In genomic region chrX:141363331-141363730, GRCm38 (mm10) we compare ENCODE assay signal across 12 mouse cellular contexts.
DNase-seq lines count a peak whose midpoint lies in the region; TF ChIP-seq lines count a peak whose summit lies in the region.
"Had no signal": no experiment of that assay in that cellular context is flagged by ENCODE, and none has a peak within 500 bp of the region (broad histone marks: within the 10 kb centered on the region; RNA-seq: fewer than 3 reads in every experiment).

No protein-coding gene starts in this region.

- no peak for TF ChIP-seq CTCF in C2C12 (IDR thresholded peaks at IDR 0.05; ENCODE audit: control insufficient read depth, insufficient read depth, insufficient read length)
- no peak for TF ChIP-seq CTCF in embryonic fibroblast, embryonic 13.5 days (IDR thresholded peaks at IDR 0.05; ENCODE audit: borderline replicate concordance, insufficient read depth, low read length)

- no peaks in the 10 kb centered on the region for H3K36me3 ChIP-seq in C2C12 (ENCODE audit: control insufficient read depth, insufficient read depth)
- H3K36me3 ChIP-seq in midbrain, embryonic 10.5 days: no peaks in the 10 kb centered on the region
- H3K36me3 ChIP-seq: intestine, embryonic 15.5 days; liver, embryonic 13.5 days had no signal

- H3K79me2 ChIP-seq in C2C12 (ENCODE audit: control insufficient read depth, insufficient read depth): no peaks in the 10 kb centered on the region

- H3K4me1 ChIP-seq in embryonic fibroblast, embryonic 13.5 days (ENCODE audit: control insufficient read depth, insufficient read depth, low read length): no peaks in the 10 kb centered on the region
- no peaks in the 10 kb centered on the region for H3K4me1 ChIP-seq in midbrain, embryonic 10.5 days
- H3K4me1 ChIP-seq: intestine, embryonic 15.5 days; liver, embryonic 13.5 days had no signal

- no peaks in the 10 kb centered on the region for H3K27me3 ChIP-seq in C2C12 (ENCODE audit: control insufficient read depth, insufficient read depth, insufficient read length)
- peaks cover 90% of the 10 kb centered on the region for H3K27me3 ChIP-seq in midbrain, embryonic 10.5 days (ENCODE audit: low read depth, poor library complexity, severe bottlenecking)
- H3K27me3 ChIP-seq: intestine, embryonic 15.5 days; liver, embryonic 13.5 days had no signal

- H3K4me3 ChIP-seq in C2C12 (ENCODE audit: insufficient read depth, poor library complexity, severe bottlenecking): no peak overlapping the region
- H3K4me3 ChIP-seq in embryonic fibroblast, embryonic 13.5 days (ENCODE audit: insufficient read depth, low read length): no peak overlapping the region
- H3K4me3 ChIP-seq in midbrain, embryonic 10.5 days: no peak overlapping the region
- H3K4me3 ChIP-seq: intestine, embryonic 15.5 days; liver, embryonic 13.5 days had no signal

- no peak overlapping the region for H3ac ChIP-seq in C2C12 (ENCODE audit: control insufficient read depth, insufficient read length, low read depth)

- DNase-seq in gastrocnemius, adult 18-20 months (ENCODE audit: low spot score): peak; percentile 8
- DNase-seq in gastrocnemius, postnatal 10 days: no peak
- peak; percentile 11 for DNase-seq in heart, postnatal 4 days
- no peak for DNase-seq in midbrain, embryonic 10.5 days (ENCODE audit: low spot score)
- DNase-seq in cerebellum, adult 8-10 months: no peak
- no peak for DNase-seq in left cerebral cortex, postnatal 4 days
- DNase-seq: kidney, postnatal 4 days; liver, embryonic 13.5 days; retina, postnatal 1 day had no signal

- H3K79me3 ChIP-seq in C2C12 (ENCODE audit: low read depth): no peaks in the 10 kb centered on the region

- no peaks in the 10 kb centered on the region for H3K9me3 ChIP-seq in midbrain, embryonic 10.5 days (replicated peaks)
- H3K9me3 ChIP-seq: intestine, embryonic 15.5 days; liver, embryonic 13.5 days had no signal

- H3K27ac ChIP-seq in embryonic fibroblast, embryonic 13.5 days (ENCODE audit: insufficient read depth, low read length): 0 out of 2 replicates have a peak overlapping the region, but pooled peaks have one; percentile 45
- H3K27ac ChIP-seq in midbrain, embryonic 10.5 days (replicated peaks): no peak overlapping the region
- H3K27ac ChIP-seq: intestine, embryonic 15.5 days; liver, embryonic 13.5 days had no signal

- intact Hi-C loops in left cerebral cortex, postnatal 4 days (cut with DNase I): no loop called here

- TF ChIP-seq POLR2A in embryonic fibroblast, embryonic 13.5 days (IDR thresholded peaks at IDR 0.05; ENCODE audit: low read depth, low read length): no peak

TF ChIP-seq in C2C12, 6 proteins besides CTCF, POLR2A, EP300 and RAD21:
- TF ChIP-seq FOSL1 (IDR thresholded peaks at IDR 0.05; ENCODE audit: insufficient read depth, low read length, poor library complexity, severe bottlenecking) (peak; percentile 85), CEBPB (IDR thresholded peaks at IDR 0.05; ENCODE audit: low read depth) (peak; percentile 19), MYOG (IDR thresholded peaks at IDR 0.05; ENCODE audit: control insufficient read depth, extremely low read depth, insufficient read length) (no peak), MAX (IDR thresholded peaks at IDR 0.05) (peak; percentile 62), MYOD1 (IDR thresholded peaks at IDR 0.05; ENCODE audit: control insufficient read depth, insufficient read length, low read depth) (no peak), USF1 (IDR thresholded peaks at IDR 0.05; ENCODE audit: low read depth) (no peak)

Comparison
In these comparisons a context has a peak if more than half of its experiments do, and no peak if none do; other contexts are left out.
1. DNase-seq: peak in gastrocnemius, adult 18-20 months (single experiment) and heart, postnatal 4 days (single experiment); none in gastrocnemius, postnatal 10 days (single experiment), midbrain, embryonic 10.5 days (single experiment), cerebellum, adult 8-10 months (single experiment) and left cerebral cortex, postnatal 4 days (single experiment).